Comparison of ENCODE assay signal across 10 mouse cellular contexts in the genomic region with DNA sequence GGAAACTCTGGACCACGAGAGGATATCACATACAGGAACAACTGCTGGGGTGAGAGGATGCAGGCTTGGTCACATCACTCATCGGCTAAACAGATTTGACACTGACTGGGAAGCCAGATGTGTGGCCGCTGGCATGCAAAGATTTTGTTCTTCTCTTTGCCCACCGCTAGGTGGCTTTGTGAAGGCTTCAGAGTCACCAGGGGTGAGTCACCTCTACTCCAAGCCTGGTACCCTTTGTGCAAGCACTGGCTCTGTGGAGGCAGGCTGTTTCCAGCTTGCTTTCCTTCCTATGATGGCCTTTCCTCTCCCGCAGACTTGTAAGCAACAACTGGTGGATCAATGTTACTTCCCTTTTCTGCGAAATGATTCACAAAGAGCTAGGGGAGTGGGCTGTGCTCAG.
A peak's percentile ranks its signal among the peaks of the same experiment; 100 is the strongest.
DNase-seq lines count a peak whose midpoint lies in the region; ATAC-seq and TF ChIP-seq lines count a peak whose summit lies in the region.
"Had no signal": no experiment of that assay in that cellular context is flagged by ENCODE, and none has a peak within 500 bp of the region (broad histone marks: within the 10 kb centered on the region; RNA-seq: fewer than 3 reads in every experiment).

No protein-coding gene starts in this region.

- TF ChIP-seq CTCF in lung, embryonic 14.5 days (IDR thresholded peaks at IDR 0.05; ENCODE audit: low read depth) = peak; percentile 67
- peak; percentile 21; the same call in 1 of the 2 replicates for TF ChIP-seq CTCF in small intestine, adult 2 months (IDR thresholded peaks at IDR 0.05; ENCODE audit: extremely low read depth, insufficient read length, insufficient replicate concordance, low read depth, low read length)

- 55% methylated on average over 6 of the region's 6 CpGs for WGBS in lung, embryonic 14.5 days
- WGBS in embryonic facial prominence, embryonic 10.5 days = 64% methylated on average over 6 of the region's 6 CpGs
- WGBS in small intestine, adult 2 months = 73% methylated on average over 6 of the region's 6 CpGs
- 71% methylated on average over 6 of the region's 6 CpGs for WGBS in kidney, embryonic 16.5 days

- H3K4me1 ChIP-seq in lung, embryonic 14.5 days (ENCODE audit: insufficient read depth) = peaks cover 13% of the 10 kb centered on the region
- peaks cover 22% of the 10 kb centered on the region for H3K4me1 ChIP-seq in embryonic facial prominence, embryonic 10.5 days
- H3K4me1 ChIP-seq in small intestine, adult 2 months (ENCODE audit: control insufficient read depth, insufficient read depth, insufficient read length, low read length) = peaks cover 5% of the 10 kb centered on the region
- H3K4me1 ChIP-seq in kidney, embryonic 16.5 days (ENCODE audit: insufficient read depth, low read length) = peaks cover 21% of the 10 kb centered on the region

- intact Hi-C loops in left cerebral cortex, postnatal 4 days (cut with DNase I) = no loop called here

- H3K27ac ChIP-seq in lung, embryonic 14.5 days (ENCODE audit: low read depth) = no peak overlapping the region
- no peak overlapping the region for H3K27ac ChIP-seq in embryonic facial prominence, embryonic 10.5 days (replicated peaks)
- no peak overlapping the region for H3K27ac ChIP-seq in small intestine, adult 2 months (ENCODE audit: insufficient read depth, low read depth, low read length)
- H3K27ac ChIP-seq in kidney, embryonic 16.5 days (ENCODE audit: low read length) = no peak overlapping the region
- H3K27ac ChIP-seq: embryonic facial prominence, embryonic 13.5 days; midbrain, embryonic 12.5 days had no signal

- no peak overlapping the region for H3K9ac ChIP-seq in lung, embryonic 14.5 days
- no peak overlapping the region for H3K9ac ChIP-seq in kidney, embryonic 16.5 days (replicated peaks; ENCODE audit: low read length)
- H3K9ac ChIP-seq: embryonic facial prominence, embryonic 13.5 days; midbrain, embryonic 12.5 days had no signal

- peaks cover 44% of the 10 kb centered on the region for H3K36me3 ChIP-seq in lung, embryonic 14.5 days (ENCODE audit: insufficient read depth)
- H3K36me3 ChIP-seq in embryonic facial prominence, embryonic 10.5 days (replicated peaks) = peaks cover 32% of the 10 kb centered on the region
- no peaks in the 10 kb centered on the region for H3K36me3 ChIP-seq in small intestine, adult 2 months (ENCODE audit: control insufficient read depth, insufficient read depth, low read length)
- H3K36me3 ChIP-seq in kidney, embryonic 16.5 days (ENCODE audit: insufficient read depth, low read length) = peaks cover 14% of the 10 kb centered on the region; the same call in 1 of the 2 replicates

- H3K27me3 ChIP-seq in lung, embryonic 14.5 days (ENCODE audit: insufficient read depth, low read length) = no peaks in the 10 kb centered on the region
- H3K27me3 ChIP-seq in embryonic facial prominence, embryonic 10.5 days (replicated peaks; ENCODE audit: low read depth, poor library complexity, severe bottlenecking) = no peaks in the 10 kb centered on the region
- H3K27me3 ChIP-seq in small intestine, adult 2 months (ENCODE audit: control insufficient read depth, insufficient read depth, low read length) = no peaks in the 10 kb centered on the region
- no peaks in the 10 kb centered on the region for H3K27me3 ChIP-seq in kidney, embryonic 16.5 days (ENCODE audit: insufficient read depth, low read length)
- H3K27me3 ChIP-seq: embryonic facial prominence, embryonic 13.5 days; midbrain, embryonic 12.5 days had no signal

- ATAC-seq in lung, embryonic 14.5 days (ENCODE audit: insufficient read depth) = no peak
- ATAC-seq in kidney, embryonic 16.5 days (ENCODE audit: low FRiP score, low TSS enrichment) = no peak

- peak; percentile 65 for DNase-seq in lung, embryonic 14.5 days
- DNase-seq in lung, postnatal 14 days = no peak
- DNase-seq in adipocyte (ENCODE audit: low spot score) = peak; percentile 46
- peak; percentile 48 for DNase-seq in embryonic facial prominence, embryonic 10.5 days (ENCODE audit: low spot score)
- DNase-seq in left cerebral cortex, postnatal 4 days = no peak
- DNase-seq in ovary, postnatal 14 days (ENCODE audit: low spot score) = no peak

- no peaks in the 10 kb centered on the region for H3K9me3 ChIP-seq in lung, embryonic 14.5 days (ENCODE audit: low read depth, low read length)
- H3K9me3 ChIP-seq in embryonic facial prominence, embryonic 10.5 days = no peaks in the 10 kb centered on the region
- H3K9me3 ChIP-seq in kidney, embryonic 16.5 days (ENCODE audit: low read length) = no peaks in the 10 kb centered on the region
- H3K9me3 ChIP-seq: embryonic facial prominence, embryonic 13.5 days; midbrain, embryonic 12.5 days had no signal

- H3K4me3 ChIP-seq in lung, embryonic 14.5 days (ENCODE audit: low read depth, low read length) = no peak overlapping the region
- no peak overlapping the region for H3K4me3 ChIP-seq in embryonic facial prominence, embryonic 10.5 days
- H3K4me3 ChIP-seq in small intestine, adult 2 months (ENCODE audit: low read depth, low read length) = no peak overlapping the region
- no peak overlapping the region for H3K4me3 ChIP-seq in kidney, embryonic 16.5 days (ENCODE audit: low read length)
- H3K4me3 ChIP-seq: embryonic facial prominence, embryonic 13.5 days; midbrain, embryonic 12.5 days had no signal

- H3K4me2 ChIP-seq in lung, embryonic 14.5 days = no peak overlapping the region
- no peak overlapping the region for H3K4me2 ChIP-seq in kidney, embryonic 16.5 days (replicated peaks; ENCODE audit: low read depth, low read length)
- H3K4me2 ChIP-seq: embryonic facial prominence, embryonic 13.5 days; midbrain, embryonic 12.5 days had no signal

- TF ChIP-seq POLR2A in small intestine, adult 2 months (IDR thresholded peaks at IDR 0.05; ENCODE audit: low read depth, low read length) = no peak

Comparison
In these comparisons a context has a peak if more than half of its experiments do, and no peak if none do; other contexts are left out.
1. DNase-seq: peak in lung, embryonic 14.5 days (single experiment), adipocyte (single experiment) and embryonic facial prominence, embryonic 10.5 days (single experiment); none in lung, postnatal 14 days (single experiment), left cerebral cortex, postnatal 4 days (single experiment) and ovary, postnatal 14 days (single experiment).